Mouse (Mus musculus): ENCODE measurements at regions not wholly inside any gene's neighbourhood (a gene's known extent, or its start where the extent isn't known, plus 50 kb on each side); places are given as distances from the start of the nearest gene placed in this dataset.

GRCm38 (mm10) chr13:99579596-99580175 is 63.3 kb upstream of the Map1b start:
- DNase-seq (ENCODE audit: low spot score) = no peak

GRCm38 (mm10) chr13:99577686-99578085 is 61.3 kb upstream of the Map1b start:
- no peak for DNase-seq (ENCODE audit: low spot score)

- no peak for DNase-seq (ENCODE audit: low spot score)
Measured at GRCm38 (mm10) chr13:99573021-99573420, 56.7 kb upstream of the Map1b start.

GRCm38 (mm10) chr13:99572381-99572780 is 56.0 kb upstream of the Map1b start:
- no peak for DNase-seq (ENCODE audit: low spot score)

All from testis, postnatal 10 days (tissue).